Mouse (Mus musculus): ENCODE results near the gene Hnrnpk. TPM values are rescaled to one million over a fixed set of nuclear protein-coding genes. Genes with fewer than 3 reads are reported as not detected.

The Hnrnpk gene
- total RNA-seq, 2 experiments from 2014 or later: 599 to 626 TPM

Small RNAs within 50 kb of the gene (microRNA-seq; reads per million reads assigned to microRNA genes)
- 38.9 to 41.3 reads per million in 2 experiments for gene Mir7-1

Other genes starting within 250 kb of the Hnrnpk start
- gene Idnk, start 245.7 kb downstream of the Hnrnpk start, total RNA-seq (2021): 10 to 100 TPM; 29.6 to 33.2 TPM
- gene Ubqln1, start 187.7 kb downstream of the Hnrnpk start, total RNA-seq (2021): 100 to 1,000 TPM; 155 to 162 TPM
- 10 to 100 TPM; 17.4 to 18.2 TPM for gene Gkap1, start 127.6 kb downstream of the Hnrnpk start, total RNA-seq (2021)
- 1 to 10 TPM; 3.6 to 3.8 TPM for gene Kif27, start 44.2 kb downstream of the Hnrnpk start, total RNA-seq (2021)
- 1 to 10 TPM; 7.8 to 8.0 TPM for gene 2210016F16Rik, start 18.1 kb downstream of the Hnrnpk start, total RNA-seq (2021)
- gene Rmi1, start 1.1 kb downstream of the Hnrnpk start, total RNA-seq (2021): 10 to 100 TPM; 12.8 to 15.5 TPM
- not detected for gene Slc28a3, start 207.5 kb upstream of the Hnrnpk start, total RNA-seq (2021)